Mouse (Mus musculus): ENCODE measurements around the gene Mid1. TPM values are rescaled to one million over a fixed set of nuclear protein-coding genes. Genes with fewer than 3 reads are reported as not detected.

Mid1 gene
- total RNA-seq, 1 experiment = 201 TPM

DNA sequence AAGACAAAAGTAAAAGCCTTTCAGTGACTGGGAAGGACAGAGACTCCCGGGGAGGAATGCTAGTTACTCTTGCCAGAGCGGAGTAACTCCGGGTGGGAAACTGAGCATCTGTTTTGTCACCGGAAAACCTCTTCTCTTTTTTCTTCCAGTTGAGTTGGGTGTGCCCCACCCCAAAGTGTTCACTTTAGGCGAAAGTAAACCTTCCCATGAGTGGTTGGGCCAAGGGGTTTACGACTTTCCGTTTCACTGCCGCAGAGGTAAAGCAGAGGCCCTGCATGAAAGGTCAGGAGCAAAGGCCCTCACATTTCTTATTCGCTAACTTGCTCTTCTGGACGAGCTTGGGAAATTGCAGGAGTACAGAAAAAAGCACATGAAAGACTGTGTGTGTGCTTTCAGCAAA, 195.8 kb downstream of the Mid1 start:
- Histone ChIP-seq H3K27ac (ENCODE audit: insufficient read depth, low read depth, low read length, poor library complexity, severe bottlenecking) (no peak overlapping the region), H3K4me1 (ENCODE audit: control insufficient read depth in 2 of 2, insufficient read depth in 2 of 2, low read length in 2 of 2, poor library complexity in 1 of 2) (no peaks in the 10 kb centered on the region), H3K4me3 (ENCODE audit: insufficient read depth in 1 of 2, low read depth in 1 of 2, low read length in 2 of 2, poor library complexity in 1 of 2, severe bottlenecking in 1 of 2) (peak overlapping the region in 1 of 2 experiments; percentile 73; a peak in 3 of 4 replicates), H3K9ac (ENCODE audit: insufficient read depth, low read depth, low read length, poor library complexity, severe bottlenecking) (no peak overlapping the region), H3K9me3 (ENCODE audit: control insufficient read depth, insufficient read depth, low read depth, low read length) (no peaks in the 10 kb centered on the region), H3K36me3 (ENCODE audit: control insufficient read depth, insufficient read depth, low read length, poor library complexity, severe bottlenecking) (no peaks in the 10 kb centered on the region)
- DNase-seq (ENCODE audit: low read depth, low spot score) = no peak
- TF ChIP-seq MAFK (IDR thresholded peaks at IDR 0.05; ENCODE audit: insufficient read depth, low read depth, low read length) (no peak), HCFC1 (IDR thresholded peaks at IDR 0.05; ENCODE audit: borderline replicate concordance, insufficient read depth, low read length) (no peak)
- in situ Hi-C loops (cut with MboI; ENCODE audit: low sequenced_read_pairs in 2 of 2, unreplicated experiment in 2 of 2) = no loop called here

DNA sequence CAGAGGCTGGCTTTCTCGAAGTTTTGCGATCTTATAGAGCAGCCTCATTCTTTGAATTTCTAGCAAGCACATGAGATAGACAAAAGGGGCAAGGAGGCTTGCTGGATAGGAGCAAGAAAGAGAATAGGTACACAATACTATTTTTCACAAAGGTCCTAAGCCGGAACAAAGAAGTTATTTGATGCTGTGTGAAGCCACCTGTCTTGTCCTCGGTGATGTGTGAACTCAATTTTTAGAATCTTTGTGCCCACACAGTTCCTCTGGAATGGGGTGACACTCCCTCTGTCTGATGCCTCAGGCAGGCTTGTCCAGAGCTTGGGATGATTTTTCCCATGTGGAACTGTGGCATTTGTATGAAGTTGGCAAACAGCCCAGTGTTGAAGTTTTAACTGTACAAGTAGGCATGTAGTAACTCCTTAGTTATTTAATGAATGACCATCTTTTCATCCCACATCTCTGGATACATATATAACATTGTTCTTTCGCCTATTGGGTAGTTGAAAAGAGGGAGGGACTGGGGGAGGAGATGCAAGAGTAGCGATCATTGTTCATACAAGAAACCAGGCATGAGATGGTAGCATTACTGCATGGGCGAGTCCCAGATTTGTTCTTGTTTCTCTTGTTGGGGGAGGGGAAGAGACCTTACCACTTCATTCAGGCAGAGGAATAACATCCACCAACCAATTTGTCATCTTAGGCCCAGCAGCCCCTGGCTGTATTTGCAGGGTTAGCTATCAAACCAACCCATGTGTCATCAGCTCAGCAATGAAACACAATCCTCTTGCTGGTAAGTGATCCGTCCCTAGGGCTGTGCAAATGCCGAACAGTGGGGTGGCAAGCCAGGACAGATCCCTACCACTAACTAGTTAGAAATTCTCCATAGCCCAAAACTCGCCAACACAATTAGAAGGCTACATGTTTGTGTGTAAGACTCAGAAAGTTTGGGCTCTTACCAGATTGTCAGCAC, 196.5 kb downstream of the Mid1 start:
- in situ Hi-C loops (cut with MboI; ENCODE audit: low sequenced_read_pairs in 2 of 2, unreplicated experiment in 2 of 2) = no loop called here
- Histone ChIP-seq H3K27ac (ENCODE audit: insufficient read depth, low read depth, low read length, poor library complexity, severe bottlenecking) (no peak overlapping the region), H3K9ac (ENCODE audit: insufficient read depth, low read depth, low read length, poor library complexity, severe bottlenecking) (no peak overlapping the region), H3K4me1 (ENCODE audit: control insufficient read depth in 2 of 2, insufficient read depth in 2 of 2, low read length in 2 of 2, poor library complexity in 1 of 2) (no peaks in the 10 kb centered on the region), H3K9me3 (ENCODE audit: control insufficient read depth, insufficient read depth, low read depth, low read length) (no peaks in the 10 kb centered on the region), H3K36me3 (ENCODE audit: control insufficient read depth, insufficient read depth, low read length, poor library complexity, severe bottlenecking) (no peaks in the 10 kb centered on the region), H3K4me3 (ENCODE audit: insufficient read depth in 1 of 2, low read depth in 1 of 2, low read length in 2 of 2, poor library complexity in 1 of 2, severe bottlenecking in 1 of 2) (no peak overlapping the region)
- TF ChIP-seq ZNF384 (IDR thresholded peaks at IDR 0.05; ENCODE audit: low read depth, low read length) (no peak), ZC3H11A (IDR thresholded peaks at IDR 0.05; ENCODE audit: borderline replicate concordance, low read depth, low read length) (no peak), MAFK (IDR thresholded peaks at IDR 0.05; ENCODE audit: insufficient read depth, low read depth, low read length) (no peak), CHD2 (IDR thresholded peaks at IDR 0.05; ENCODE audit: low read depth, low read length) (no peak), HCFC1 (IDR thresholded peaks at IDR 0.05; ENCODE audit: borderline replicate concordance, insufficient read depth, low read length) (no peak)
- DNase-seq (ENCODE audit: low read depth, low spot score) = no peak

DNA sequence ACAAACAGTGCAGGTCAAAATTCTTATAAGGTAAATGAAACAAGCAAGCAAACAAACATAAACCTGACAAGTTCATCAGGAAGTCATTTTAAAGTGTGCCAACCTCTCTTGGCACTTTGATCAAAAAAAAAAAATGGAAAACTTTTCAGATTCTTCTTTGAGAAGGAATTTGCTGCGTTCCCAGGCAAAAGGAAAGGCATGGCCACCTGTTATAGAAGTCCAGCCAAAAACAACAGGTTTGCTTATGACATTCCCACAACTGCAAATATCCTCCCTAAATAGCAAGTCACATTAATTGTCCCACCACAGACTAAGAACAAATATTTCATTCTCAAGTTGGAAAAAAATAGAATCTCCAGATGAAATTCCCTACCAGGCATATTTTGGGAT, 197.2 kb downstream of the Mid1 start:
- H3K4me1 ChIP-seq (ENCODE audit: control insufficient read depth in 2 of 2, insufficient read depth in 2 of 2, low read length in 2 of 2, poor library complexity in 1 of 2) = no peaks in the 10 kb centered on the region
- in situ Hi-C loops (cut with MboI; ENCODE audit: low sequenced_read_pairs in 2 of 2, unreplicated experiment in 2 of 2) = no loop called here
- no peaks in the 10 kb centered on the region for H3K36me3 ChIP-seq (ENCODE audit: control insufficient read depth, insufficient read depth, low read length, poor library complexity, severe bottlenecking)

DNA sequence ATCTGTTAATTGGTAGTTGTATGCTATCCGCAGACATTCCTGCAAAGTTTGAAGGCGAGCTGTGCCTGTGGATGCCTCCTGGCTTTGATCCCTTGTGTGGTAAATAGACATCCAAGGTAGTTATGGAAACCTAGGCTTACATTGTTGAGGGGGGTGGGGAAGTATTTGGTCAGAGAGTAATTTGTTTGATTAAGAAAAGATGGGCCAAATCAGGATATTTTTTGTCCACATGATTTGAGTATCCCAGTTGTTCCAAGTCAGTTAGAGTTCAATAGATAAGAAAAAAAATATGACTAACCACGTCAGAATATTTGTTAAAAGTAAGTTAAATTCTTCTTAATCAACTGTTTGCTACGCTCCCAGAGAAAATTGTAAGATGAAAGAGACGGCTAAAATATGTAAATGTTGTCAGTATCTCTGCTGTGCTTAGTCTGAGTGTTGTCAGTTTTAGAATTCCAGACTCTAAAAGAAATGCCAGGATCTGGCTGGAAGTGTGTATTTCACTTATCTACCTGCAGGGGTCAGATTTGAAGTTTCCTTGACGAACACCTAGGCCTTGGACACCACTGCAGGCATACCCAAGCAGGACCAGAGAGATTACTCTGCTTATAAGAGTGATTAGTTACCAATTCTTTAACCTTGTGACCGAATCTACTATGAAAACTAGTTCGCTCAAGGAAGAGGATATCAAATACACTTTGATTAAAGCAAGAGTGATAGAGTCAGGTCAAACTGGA, 198.7 kb downstream of the Mid1 start:
- Histone ChIP-seq H3K9me3 (ENCODE audit: control insufficient read depth, insufficient read depth, low read depth, low read length) (no peaks in the 10 kb centered on the region), H3K9ac (ENCODE audit: insufficient read depth, low read depth, low read length, poor library complexity, severe bottlenecking) (no peak overlapping the region), H3K36me3 (ENCODE audit: control insufficient read depth, insufficient read depth, low read length, poor library complexity, severe bottlenecking) (no peaks in the 10 kb centered on the region), H3K4me3 (ENCODE audit: insufficient read depth in 1 of 2, low read depth in 1 of 2, low read length in 2 of 2, poor library complexity in 1 of 2, severe bottlenecking in 1 of 2) (no peak overlapping the region), H3K4me1 (ENCODE audit: control insufficient read depth in 2 of 2, insufficient read depth in 2 of 2, low read length in 2 of 2, poor library complexity in 1 of 2) (no peaks in the 10 kb centered on the region), H3K27ac (ENCODE audit: insufficient read depth, low read depth, low read length, poor library complexity, severe bottlenecking) (no peak overlapping the region)
- TF ChIP-seq HCFC1 (IDR thresholded peaks at IDR 0.05; ENCODE audit: borderline replicate concordance, insufficient read depth, low read length) (no peak), ZNF384 (IDR thresholded peaks at IDR 0.05; ENCODE audit: low read depth, low read length) (no peak)
- no peak for DNase-seq (ENCODE audit: low read depth, low spot score)
- in situ Hi-C loops (cut with MboI; ENCODE audit: low sequenced_read_pairs in 2 of 2, unreplicated experiment in 2 of 2) = no loop called here

More for the DNA sequence above, 197.2 kb downstream of the Mid1 start:
- H3K9me3 ChIP-seq (ENCODE audit: control insufficient read depth, insufficient read depth, low read depth, low read length) = no peaks in the 10 kb centered on the region
- H3K4me3 ChIP-seq (ENCODE audit: insufficient read depth in 1 of 2, low read depth in 1 of 2, low read length in 2 of 2, poor library complexity in 1 of 2, severe bottlenecking in 1 of 2) = no peak overlapping the region
- no peak overlapping the region for H3K9ac ChIP-seq (ENCODE audit: insufficient read depth, low read depth, low read length, poor library complexity, severe bottlenecking)
- no peak for TF ChIP-seq ZC3H11A (IDR thresholded peaks at IDR 0.05; ENCODE audit: borderline replicate concordance, low read depth, low read length)
- TF ChIP-seq HCFC1 (IDR thresholded peaks at IDR 0.05; ENCODE audit: borderline replicate concordance, insufficient read depth, low read length) = no peak
- no peak for TF ChIP-seq CHD2 (IDR thresholded peaks at IDR 0.05; ENCODE audit: low read depth, low read length)
- H3K27ac ChIP-seq (ENCODE audit: insufficient read depth, low read depth, low read length, poor library complexity, severe bottlenecking) = no peak overlapping the region
- DNase-seq (ENCODE audit: low read depth, low spot score) = no peak
